Mouse (Mus musculus): ENCODE data around the gene Ccne1. TPM values are rescaled to one million over a fixed set of nuclear protein-coding genes. Genes with fewer than 3 reads are reported as not detected.

The Ccne1 gene
- 57.2 and 59.4 TPM in 2 replicates for polyA plus RNA-seq (2015; fragmentation: Nextera tagmentation; extraction: Ambion mirVana)

GRCm38 (mm10) chr7:38107371-38108259 is at the start of gene Ccne1:
Ccne1 (minus strand) TSS chr7:38107534.
- under 1% methylated on average over 101 of the region's 102 CpGs for WGBS
- Histone ChIP-seq H3K27me3 (replicated peaks) (no peaks in the 10 kb centered on the region), H3K4me3 (replicated peaks) (peak within 1 kb of the TSS; percentile 81), H3K9ac (peak within 1 kb of the TSS; percentile 75), H3K27ac (peak within 1 kb of the TSS; percentile 72), H3K9me3 (no peaks in the 10 kb centered on the region), H3K4me1 (replicated peaks) (peaks cover 29% of the 10 kb centered on the region), H3K36me3 (0 out of 2 replicates have a peak, but pooled peaks cover 3% of the 10 kb centered on the region), H3K4me2 (replicated peaks) (peak within 1 kb of the TSS; percentile 95)
- ATAC-seq: peak; percentile 95

GRCm38 (mm10) chr7:38155829-38156228 is 48.5 kb upstream of the Ccne1 start:
- H3K9ac ChIP-seq: no peak overlapping the region
- no peaks in the 10 kb centered on the region for H3K9me3 ChIP-seq

GRCm38 (mm10) chr7:38152571-38152970 is 45.2 kb upstream of the Ccne1 start:
- no peak overlapping the region for H3K9ac ChIP-seq
- WGBS: 85% methylated on average over 3 of the region's 3 CpGs
- H3K4me2 ChIP-seq (replicated peaks): no peak overlapping the region
- H3K36me3 ChIP-seq: no peaks in the 10 kb centered on the region
- no peaks in the 10 kb centered on the region for H3K9me3 ChIP-seq
- ATAC-seq: no peak
- H3K27me3 ChIP-seq (replicated peaks): no peaks in the 10 kb centered on the region
- H3K4me3 ChIP-seq (replicated peaks): no peak overlapping the region
- no peaks in the 10 kb centered on the region for H3K4me1 ChIP-seq (replicated peaks)
- H3K27ac ChIP-seq: no peak overlapping the region

More at GRCm38 (mm10) chr7:38155829-38156228, 48.5 kb upstream of the Ccne1 start:
- H3K4me1 ChIP-seq (replicated peaks): no peaks in the 10 kb centered on the region
- H3K4me3 ChIP-seq (replicated peaks): no peak overlapping the region
- no peak overlapping the region for H3K4me2 ChIP-seq (replicated peaks)
- WGBS: 85% methylated on average over 5 of the region's 5 CpGs
- no peaks in the 10 kb centered on the region for H3K36me3 ChIP-seq
- no peak overlapping the region for H3K27ac ChIP-seq
- no peaks in the 10 kb centered on the region for H3K27me3 ChIP-seq (replicated peaks)
- ATAC-seq: no peak

- 55% methylated on average over 14 of the region's 14 CpGs for WGBS
- no peak for ATAC-seq
- no peaks in the 10 kb centered on the region for H3K4me1 ChIP-seq (replicated peaks)
- H3K9me3 ChIP-seq: no peaks in the 10 kb centered on the region
- H3K4me2 ChIP-seq (replicated peaks): no peak overlapping the region
- no peak overlapping the region for H3K9ac ChIP-seq
- H3K27ac ChIP-seq: no peak overlapping the region
- no peak overlapping the region for H3K4me3 ChIP-seq (replicated peaks)
- no peaks in the 10 kb centered on the region for H3K27me3 ChIP-seq (replicated peaks)
- H3K36me3 ChIP-seq: no peaks in the 10 kb centered on the region
Observed at GRCm38 (mm10) chr7:38151706-38152312, 44.5 kb upstream of the Ccne1 start.

- H3K9me3 ChIP-seq: no peaks in the 10 kb centered on the region
- H3K27me3 ChIP-seq (replicated peaks): no peaks in the 10 kb centered on the region
- no peaks in the 10 kb centered on the region for H3K36me3 ChIP-seq
- no peaks in the 10 kb centered on the region for H3K4me1 ChIP-seq (replicated peaks)
- no peak overlapping the region for H3K27ac ChIP-seq
- 88% methylated on average over 6 of the region's 6 CpGs for WGBS
- no peak for ATAC-seq
- no peak overlapping the region for H3K4me2 ChIP-seq (replicated peaks)
- H3K4me3 ChIP-seq (replicated peaks): no peak overlapping the region
- H3K9ac ChIP-seq: no peak overlapping the region
Observed at GRCm38 (mm10) chr7:38147477-38147876, 40.1 kb upstream of the Ccne1 start.

- Histone ChIP-seq H3K9me3 (no peaks in the 10 kb centered on the region), H3K4me3 (replicated peaks) (no peak overlapping the region), H3K36me3 (no peaks in the 10 kb centered on the region), H3K27ac (no peak overlapping the region), H3K9ac (no peak overlapping the region), H3K4me1 (replicated peaks) (no peaks in the 10 kb centered on the region), H3K27me3 (replicated peaks) (no peaks in the 10 kb centered on the region), H3K4me2 (replicated peaks) (no peak overlapping the region)
- 61% methylated on average over 13 of the region's 13 CpGs for WGBS
- ATAC-seq: peak; percentile 83
Observed at GRCm38 (mm10) chr7:38141747-38142545, 34.6 kb upstream of the Ccne1 start.

- 43% methylated on average over 9 of the region's 9 CpGs for WGBS
- no peak for ATAC-seq
- H3K27ac ChIP-seq: no peak overlapping the region
- H3K36me3 ChIP-seq: no peaks in the 10 kb centered on the region
- H3K9ac ChIP-seq: no peak overlapping the region
- H3K9me3 ChIP-seq: no peaks in the 10 kb centered on the region
- no peaks in the 10 kb centered on the region for H3K27me3 ChIP-seq (replicated peaks)
- H3K4me1 ChIP-seq (replicated peaks): no peaks in the 10 kb centered on the region
- no peak overlapping the region for H3K4me3 ChIP-seq (replicated peaks)
- no peak overlapping the region for H3K4me2 ChIP-seq (replicated peaks)
Observed at GRCm38 (mm10) chr7:38140324-38140723, 33.0 kb upstream of the Ccne1 start.

GRCm38 (mm10) chr7:38134471-38134870 is 27.1 kb upstream of the Ccne1 start:
- Histone ChIP-seq H3K9me3 (no peaks in the 10 kb centered on the region), H3K9ac (no peak overlapping the region), H3K4me2 (replicated peaks) (no peak overlapping the region), H3K4me3 (replicated peaks) (no peak overlapping the region), H3K36me3 (no peaks in the 10 kb centered on the region), H3K4me1 (replicated peaks) (0 out of 2 replicates have a peak, but pooled peaks cover 2% of the 10 kb centered on the region), H3K27me3 (replicated peaks) (no peaks in the 10 kb centered on the region), H3K27ac (no peak overlapping the region)
- 93% methylated on average over 5 of the region's 5 CpGs for WGBS
- ATAC-seq: no peak

- ATAC-seq: peak; percentile 66
- WGBS: 29% methylated on average over 5 of the region's 5 CpGs
- Histone ChIP-seq H3K4me1 (replicated peaks) (0 out of 2 replicates have a peak, but pooled peaks cover 2% of the 10 kb centered on the region), H3K9ac (no peak overlapping the region), H3K27me3 (replicated peaks) (no peaks in the 10 kb centered on the region), H3K9me3 (no peaks in the 10 kb centered on the region), H3K4me3 (replicated peaks) (no peak overlapping the region), H3K4me2 (replicated peaks) (no peak overlapping the region), H3K27ac (no peak overlapping the region), H3K36me3 (no peaks in the 10 kb centered on the region)
Observed at GRCm38 (mm10) chr7:38131186-38131585, 23.9 kb upstream of the Ccne1 start.

- H3K27ac ChIP-seq: no peak overlapping the region
- WGBS: 49% methylated on average over 26 of the region's 26 CpGs
- no peak overlapping the region for H3K4me3 ChIP-seq (replicated peaks)
- no peaks in the 10 kb centered on the region for H3K9me3 ChIP-seq
- ATAC-seq: no peak
- no peak overlapping the region for H3K4me2 ChIP-seq (replicated peaks)
- H3K4me1 ChIP-seq (replicated peaks): 0 out of 2 replicates have a peak, but pooled peaks cover 2% of the 10 kb centered on the region
- no peaks in the 10 kb centered on the region for H3K27me3 ChIP-seq (replicated peaks)
- H3K9ac ChIP-seq: no peak overlapping the region
- H3K36me3 ChIP-seq: no peaks in the 10 kb centered on the region
Observed at GRCm38 (mm10) chr7:38129986-38130729, 22.8 kb upstream of the Ccne1 start.

GRCm38 (mm10) chr7:38129491-38129890 is 22.2 kb upstream of the Ccne1 start:
- Histone ChIP-seq H3K27ac (no peak overlapping the region), H3K27me3 (replicated peaks) (no peaks in the 10 kb centered on the region), H3K9ac (no peak overlapping the region), H3K4me1 (replicated peaks) (0 out of 2 replicates have a peak, but pooled peaks cover 2% of the 10 kb centered on the region), H3K36me3 (no peaks in the 10 kb centered on the region), H3K9me3 (no peaks in the 10 kb centered on the region), H3K4me3 (replicated peaks) (no peak overlapping the region), H3K4me2 (replicated peaks) (no peak overlapping the region)
- 77% methylated on average over 6 of the region's 6 CpGs for WGBS
- ATAC-seq: no peak

Measured in intestine, embryonic 15.5 days (tissue).